Mouse (Mus musculus) heart, embryonic 14.5 days (tissue): Measurements from ENCODE around the gene Dusp16. TPM values are rescaled to one million over a fixed set of nuclear protein-coding genes. Genes with fewer than 3 reads are reported as not detected.
"Not testable (repeated sequence)": the region's sequence is repeated elsewhere in the genome, so short reads cannot be mapped to it uniquely, and the experiment has no call there.

ENCODE experiments used
- ATAC-seq: fragments of 200-750 bp; cut with Nextera tagmentation; 2 replicates; pipeline ENCODE4 v1.8.0; 2017; ENCODE audit warnings: low read depth, moderate TSS enrichment; ENCODE audit not compliant: insufficient number of reproducible peaks, insufficient read depth, low FRiP score
- H3K27ac ChIP-seq, 2 experiments: fragments of 200-500 bp in 1 of 2; fragments of 300-500 bp in 1 of 2; sonication (generic) in 1 of 2; replicated peaks in 1 of 2; 2 replicates each; pipeline ENCODE4 v1.5.1; 2012 to 2014; ENCODE audit warnings: low read depth in 2 of 2, low read length in 2 of 2, control low read depth in 1 of 2, mild to moderate bottlenecking in 1 of 2, mixed read lengths in 1 of 2; ENCODE audit not compliant: control insufficient read depth in 1 of 2, insufficient read depth in 1 of 2
- H3K27me3 ChIP-seq: fragments of 300-500 bp; sonication (generic); 2 replicates; pipeline ENCODE4 v1.6.1; 2014; ENCODE audit warnings: mild to moderate bottlenecking, low read length, control low read depth; ENCODE audit not compliant: control insufficient read depth, insufficient read depth
- H3K36me3 ChIP-seq: fragments of 300-500 bp; sonication (generic); 2 replicates; pipeline ENCODE4 v1.6.1; 2014; ENCODE audit warnings: mild to moderate bottlenecking, control low read depth, low read length, mixed read lengths; ENCODE audit not compliant: control insufficient read depth, insufficient read depth
- H3K4me1 ChIP-seq, 2 experiments: fragments of 200-500 bp in 1 of 2; fragments of 300-500 bp in 1 of 2; sonication (generic) in 1 of 2; 2 replicates each; pipeline ENCODE4 v1.6.1; 2012 to 2014; ENCODE audit warnings: low read length in 2 of 2, control low read depth in 1 of 2, mixed read lengths in 1 of 2; ENCODE audit not compliant: control insufficient read depth in 2 of 2, insufficient read depth in 2 of 2
- H3K4me2 ChIP-seq: fragments of 300-500 bp; sonication (generic); 2 replicates; pipeline ENCODE4 v1.6.1; 2014; ENCODE audit warnings: mild to moderate bottlenecking, low read length
- H3K4me3 ChIP-seq, 2 experiments: fragments of 200-500 bp in 1 of 2; fragments of 300-500 bp in 1 of 2; sonication (generic) in 1 of 2; 2 replicates each; pipeline ENCODE4 v1.5.1; 2012 to 2014; ENCODE audit warnings: low read length in 2 of 2, mild to moderate bottlenecking in 2 of 2, control low read depth in 1 of 2, low read depth in 1 of 2, moderate library complexity in 1 of 2; ENCODE audit not compliant: control insufficient read depth in 1 of 2, insufficient read depth in 1 of 2
- H3K9ac ChIP-seq: fragments of 300-500 bp; sonication (generic); 2 replicates; pipeline ENCODE4 v1.6.1; 2014; ENCODE audit warnings: mild to moderate bottlenecking, low read length
- H3K9me3 ChIP-seq: fragments of 300-500 bp; sonication (generic); 2 replicates; pipeline ENCODE4 v1.6.1; 2016; ENCODE audit warnings: low read length, control low read depth; ENCODE audit not compliant: control insufficient read depth
- WGBS: fragments of 180-500 bp; shearing (Covaris S2); extraction: QIAGEN DNeasy Blood & Tissue Kit; methylation state at CpG from one replicate; pipeline ENCODE4 v1.1.7; 2014; 5-methylcytosine and 5-hydroxymethylcytosine counted together
- polyA plus RNA-seq: library from polyadenylated mRNA; unstranded; fragments of >200 nt; fragmentation: Nextera tagmentation; extraction: Ambion mirVana; gene quantifications from 2 replicates; pipeline ENCODE4 v1.2.1, GENCODE M21; 2014

Gene Dusp16
- polyA plus RNA-seq, 1 experiment from 2014 or later: 19.7 TPM

DNA sequence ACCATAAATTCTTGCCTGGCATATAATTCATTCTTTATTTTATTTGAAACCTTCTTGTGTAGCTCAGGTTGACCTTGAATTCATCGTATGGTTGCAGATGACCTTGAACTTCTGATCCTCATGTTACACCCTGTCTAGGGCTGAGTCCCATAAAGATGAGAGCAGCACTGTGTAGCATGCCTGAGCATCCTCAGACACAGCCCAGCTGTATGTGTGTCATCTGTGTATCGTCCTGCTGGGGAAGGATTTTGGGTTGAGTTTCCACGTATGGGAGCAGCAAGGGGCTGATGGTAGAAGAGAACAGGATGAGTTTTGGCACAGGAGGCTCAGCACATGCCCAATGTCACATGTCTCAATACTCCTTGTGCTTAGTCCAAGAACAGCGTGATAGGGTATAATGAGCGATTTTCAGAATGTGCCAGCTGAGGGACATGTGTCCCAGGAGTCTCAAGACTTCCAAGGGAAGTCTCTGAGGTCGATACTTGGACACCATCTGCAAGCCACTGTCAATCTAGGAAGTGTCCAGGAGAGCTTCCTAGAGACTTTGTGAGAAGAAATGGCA lies 108.0 kb downstream of the Dusp16 start:
- H3K4me2 ChIP-seq: no peak overlapping the region
- 0 out of 2 replicates have a peak, but pooled peaks cover 2% of the 10 kb centered on the region for H3K36me3 ChIP-seq
- H3K9me3 ChIP-seq: no peaks in the 10 kb centered on the region
- H3K27ac ChIP-seq: no peak overlapping the region
- ATAC-seq: no peak
- peaks cover 0 to 3% of the 10 kb centered on the region in 2 experiments; a peak in 2 of 4 replicates for H3K4me1 ChIP-seq
- no peak overlapping the region for H3K4me3 ChIP-seq
- H3K9ac ChIP-seq: no peak overlapping the region
- 71% methylated on average over 6 of the region's 6 CpGs for WGBS
- no peaks in the 10 kb centered on the region for H3K27me3 ChIP-seq

GRCm38 (mm10) chr6:134679330-134679729 lies 113.1 kb downstream of the Dusp16 start:
- not testable (repeated sequence) for H3K4me2 ChIP-seq, H3K27ac ChIP-seq, H3K36me3 ChIP-seq, H3K4me1 ChIP-seq, H3K9ac ChIP-seq, ATAC-seq, H3K4me3 ChIP-seq, H3K27me3 ChIP-seq, H3K9me3 ChIP-seq
- WGBS: 90% methylated on average over 4 of the region's 4 CpGs

DNA sequence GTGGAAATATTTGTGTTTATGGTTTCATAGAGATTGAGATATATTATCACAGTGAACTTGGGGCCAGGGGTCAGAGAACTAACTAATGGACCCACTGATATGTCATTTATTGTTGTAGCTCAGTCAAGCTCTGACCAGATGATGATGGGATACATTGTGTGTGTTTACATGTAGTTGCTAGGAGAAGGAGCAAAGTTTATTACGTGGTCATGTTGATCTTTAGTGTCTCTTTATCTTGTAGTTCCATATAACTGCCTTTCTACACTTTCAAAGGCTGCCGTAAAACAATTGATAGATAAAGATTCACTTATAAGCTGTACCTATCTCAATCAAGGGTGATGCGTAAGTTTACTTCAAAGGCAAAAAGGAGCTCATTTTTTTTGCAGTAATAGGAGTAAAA lies 114.4 kb downstream of the Dusp16 start:
- Histone ChIP-seq H3K36me3 (no peaks in the 10 kb centered on the region), H3K4me1 (no peaks in the 10 kb centered on the region)
- 64% methylated on average over 3 of the region's 3 CpGs for WGBS

GRCm38 (mm10) chr6:134677504-134677903 lies 114.9 kb downstream of the Dusp16 start:
- Histone ChIP-seq H3K4me2 (no peak overlapping the region), H3K4me1 (peaks cover 0 to 4% of the 10 kb centered on the region in 2 experiments; a peak in 2 of 4 replicates), H3K9ac (no peak overlapping the region), H3K4me3 (no peak overlapping the region), H3K9me3 (no peaks in the 10 kb centered on the region), H3K27ac (no peak overlapping the region), H3K36me3 (no peaks in the 10 kb centered on the region), H3K27me3 (no peaks in the 10 kb centered on the region)
- no peak for ATAC-seq
- 81% methylated on average over 4 of the region's 4 CpGs for whole genome bisulfite sequencing

More for the DNA sequence above, 114.4 kb downstream of the Dusp16 start:
- no peak for ATAC-seq
- Histone ChIP-seq H3K9ac (no peak overlapping the region), H3K4me2 (no peak overlapping the region), H3K9me3 (no peaks in the 10 kb centered on the region), H3K27ac (no peak overlapping the region), H3K4me3 (no peak overlapping the region), H3K27me3 (no peaks in the 10 kb centered on the region)

DNA sequence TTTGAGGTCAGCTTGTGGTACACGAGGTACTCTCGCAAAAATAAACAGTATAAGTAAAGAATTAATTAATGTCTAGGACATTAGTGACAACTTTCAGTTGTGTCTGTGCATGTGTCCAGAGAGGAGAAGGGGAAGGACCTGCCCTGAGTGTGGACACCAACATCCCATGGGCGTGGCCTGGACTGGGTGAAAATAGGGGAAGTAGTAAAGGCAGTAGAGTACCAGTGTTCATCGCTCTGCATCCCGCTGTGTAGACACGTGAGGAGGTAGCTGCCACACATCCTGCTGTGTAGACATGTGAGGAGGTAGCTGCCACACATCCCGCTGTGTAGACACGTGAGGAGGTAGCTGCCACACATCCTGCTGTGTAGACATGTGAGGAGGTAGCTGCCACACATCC lies 118.7 kb downstream of the Dusp16 start:
- H3K9me3 ChIP-seq, H3K4me2 ChIP-seq, H3K27ac ChIP-seq, H3K9ac ChIP-seq, H3K36me3 ChIP-seq, H3K27me3 ChIP-seq, H3K4me3 ChIP-seq, ATAC-seq: not testable (repeated sequence)
- 84% methylated on average over 8 of the region's 8 CpGs for WGBS
- peaks cover 15 to 38% of the 10 kb centered on the region in 2 experiments for H3K4me1 ChIP-seq

DNA sequence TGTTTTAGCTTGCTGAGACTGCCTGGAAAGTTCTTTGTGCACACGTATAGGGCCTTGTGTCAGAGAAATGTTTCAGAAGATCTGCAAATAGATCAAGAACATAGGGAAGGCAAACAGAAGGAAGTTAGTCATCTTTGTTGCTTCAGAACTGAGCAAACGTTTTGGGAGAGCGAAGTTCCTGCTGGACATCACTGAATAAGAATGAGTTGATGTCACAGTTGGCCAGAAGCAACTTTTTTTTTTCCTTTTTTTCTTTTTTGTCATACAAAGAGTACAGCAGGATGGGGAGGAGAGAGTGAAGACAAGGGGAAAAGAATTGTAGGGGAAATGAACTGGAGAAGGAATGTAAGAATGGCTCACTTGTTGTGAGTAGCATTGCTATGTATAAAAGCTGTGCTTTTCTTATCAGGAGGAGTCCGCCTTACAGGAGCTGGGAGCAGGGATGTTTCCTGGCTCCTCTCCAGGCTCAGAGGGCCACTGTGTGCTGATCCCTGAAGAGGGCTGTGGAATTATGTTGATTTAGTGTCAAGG lies 121.5 kb downstream of the Dusp16 start:
- Histone ChIP-seq H3K27me3 (no peaks in the 10 kb centered on the region), H3K4me3 (no peak overlapping the region), H3K9me3 (no peaks in the 10 kb centered on the region), H3K27ac (peak overlapping the region; percentile 81 to 82), H3K4me1 (peaks cover 15 to 38% of the 10 kb centered on the region in 2 experiments), H3K36me3 (no peaks in the 10 kb centered on the region), H3K4me2 (peak overlapping the region; percentile 40), H3K9ac (no peak overlapping the region)
- WGBS: 17% methylated on average over 4 of the region's 4 CpGs
- ATAC-seq: peak; percentile 72

- ATAC-seq: no peak
- Histone ChIP-seq H3K4me3 (no peak overlapping the region), H3K27me3 (no peaks in the 10 kb centered on the region), H3K4me2 (no peak overlapping the region), H3K9me3 (no peaks in the 10 kb centered on the region), H3K4me1 (peaks cover 15 to 38% of the 10 kb centered on the region in 2 experiments), H3K36me3 (no peaks in the 10 kb centered on the region), H3K9ac (no peak overlapping the region), H3K27ac (no peak overlapping the region; a peak in 1 of 4 replicates)
- WGBS: 74% methylated on average over 6 of the region's 6 CpGs
Observed at GRCm38 (mm10) chr6:134669179-134669865, 123.1 kb downstream of the Dusp16 start.
